Mouse (Mus musculus) liver, adult 2 months (tissue): ENCODE results near the gene Dalrd3. TPM values are rescaled to one million over a fixed set of nuclear protein-coding genes. Genes with fewer than 3 reads are reported as not detected.

ENCODE experiments used
- DNase-seq: peaks from one replicate; pipeline ENCODE4 v3.0.0-alpha.2; 2011; ENCODE audit warnings: low read depth, low spot score; ENCODE audit errors: extremely low read depth
- H3K27ac ChIP-seq: fragments of 200-500 bp; replicated peaks from 2 replicates; pipeline ENCODE4 v1.5.1; 2012; ENCODE audit warnings: low read depth, mild to moderate bottlenecking, control low read depth, inconsistent platforms, low read length; ENCODE audit not compliant: insufficient read depth
- H3K27me3 ChIP-seq: fragments of 200-500 bp; 2 replicates; pipeline ENCODE4 v1.6.1; 2012; ENCODE audit warnings: mild to moderate bottlenecking, moderate library complexity, low read length, inconsistent platforms; ENCODE audit not compliant: control insufficient read depth, insufficient read depth
- H3K36me3 ChIP-seq: fragments of 200-500 bp; 2 replicates; pipeline ENCODE4 v1.6.1; 2012; ENCODE audit warnings: low read length, inconsistent platforms; ENCODE audit not compliant: control insufficient read depth, insufficient read depth
- H3K4me1 ChIP-seq: fragments of 200-500 bp; 2 replicates; pipeline ENCODE4 v1.6.1; 2011; ENCODE audit warnings: low read length; ENCODE audit not compliant: control insufficient read depth, insufficient read depth
- H3K4me3 ChIP-seq: fragments of 200-500 bp; 2 replicates; pipeline ENCODE4 v1.5.1; 2011; ENCODE audit warnings: low read depth, mild to moderate bottlenecking, control low read depth, low read length, moderate library complexity; ENCODE audit not compliant: insufficient read depth
- H3K79me2 ChIP-seq: fragments of 200-500 bp; 2 replicates; pipeline ENCODE4 v1.6.1; 2012; ENCODE audit warnings: inconsistent platforms, mild to moderate bottlenecking, low read length, moderate library complexity; ENCODE audit not compliant: control insufficient read depth, insufficient read depth
- H3K9ac ChIP-seq: fragments of 200-500 bp; 2 replicates; pipeline ENCODE4 v1.6.1; 2012; ENCODE audit warnings: low read depth, mild to moderate bottlenecking, control low read depth, inconsistent platforms, low read length
- CTCF ChIP-seq: fragments of 200-500 bp; IDR thresholded peaks from 2 replicates; pipeline ENCODE4 v1.5.1; 2011; ENCODE audit warnings: low read depth, low read length, control low read depth
- POLR2A ChIP-seq: fragments of 200-500 bp; IDR thresholded peaks from 2 replicates; pipeline ENCODE4 v1.6.1; 2011; ENCODE audit warnings: low read length, control low read depth; ENCODE audit not compliant: insufficient read depth; ENCODE audit errors: extremely low read depth
- WGBS: fragments of 180-500 bp; shearing (Covaris S2); methylation state at CpG from one replicate; pipeline ENCODE4 v1.1.7; 2018; 5-methylcytosine and 5-hydroxymethylcytosine counted together
- polyA plus RNA-seq: library from polyadenylated mRNA; depleted of rRNA; stranded (reverse); fragments of >200 nt; gene quantifications from 2 replicates; pipeline ENCODE4 v1.2.3, GENCODE M21; 2012
- total RNA-seq: library from RNA; depleted of rRNA; stranded (reverse); fragments of >200 nt; gene quantifications from 2 replicates; pipeline ENCODE4 v1.2.3, GENCODE M21; 2014

The Dalrd3 gene
- total and polyA plus RNA-seq, 2 experiments: 32.8 to 130 TPM

DNA sequence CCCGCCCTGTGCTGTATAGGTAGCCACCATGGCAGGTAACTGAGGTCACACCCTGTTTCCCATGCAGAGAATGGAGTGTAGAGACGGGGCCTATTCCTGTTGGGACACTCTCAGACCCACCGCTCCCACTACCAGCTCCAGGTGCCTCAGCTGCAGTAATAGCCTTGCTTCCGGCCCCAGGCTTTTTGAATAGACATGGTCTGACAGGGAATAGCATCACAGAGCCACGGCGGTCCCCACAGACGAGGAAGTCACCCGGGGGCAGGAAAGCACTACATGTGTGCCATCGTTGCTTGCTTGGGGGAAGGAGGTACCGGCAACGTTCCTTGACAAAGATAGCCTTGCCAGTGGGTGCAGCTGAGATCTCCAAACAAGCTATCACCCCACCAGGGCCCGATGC is 5.2 kb downstream of the Dalrd3 start:
- Histone ChIP-seq H3K79me2 (no peaks in the 10 kb centered on the region), H3K4me1 (peaks cover 4% of the 10 kb centered on the region; the same call in 1 of the 2 replicates), H3K36me3 (peaks cover 2% of the 10 kb centered on the region; the same call in 1 of the 2 replicates), H3K9ac (no peak overlapping the region), H3K4me3 (no peak overlapping the region), H3K27ac (no peak overlapping the region), H3K27me3 (no peaks in the 10 kb centered on the region)
- 93% methylated on average over 12 of the region's 12 CpGs for WGBS
- TF ChIP-seq CTCF: no peak
- DNase-seq: no peak

DNA sequence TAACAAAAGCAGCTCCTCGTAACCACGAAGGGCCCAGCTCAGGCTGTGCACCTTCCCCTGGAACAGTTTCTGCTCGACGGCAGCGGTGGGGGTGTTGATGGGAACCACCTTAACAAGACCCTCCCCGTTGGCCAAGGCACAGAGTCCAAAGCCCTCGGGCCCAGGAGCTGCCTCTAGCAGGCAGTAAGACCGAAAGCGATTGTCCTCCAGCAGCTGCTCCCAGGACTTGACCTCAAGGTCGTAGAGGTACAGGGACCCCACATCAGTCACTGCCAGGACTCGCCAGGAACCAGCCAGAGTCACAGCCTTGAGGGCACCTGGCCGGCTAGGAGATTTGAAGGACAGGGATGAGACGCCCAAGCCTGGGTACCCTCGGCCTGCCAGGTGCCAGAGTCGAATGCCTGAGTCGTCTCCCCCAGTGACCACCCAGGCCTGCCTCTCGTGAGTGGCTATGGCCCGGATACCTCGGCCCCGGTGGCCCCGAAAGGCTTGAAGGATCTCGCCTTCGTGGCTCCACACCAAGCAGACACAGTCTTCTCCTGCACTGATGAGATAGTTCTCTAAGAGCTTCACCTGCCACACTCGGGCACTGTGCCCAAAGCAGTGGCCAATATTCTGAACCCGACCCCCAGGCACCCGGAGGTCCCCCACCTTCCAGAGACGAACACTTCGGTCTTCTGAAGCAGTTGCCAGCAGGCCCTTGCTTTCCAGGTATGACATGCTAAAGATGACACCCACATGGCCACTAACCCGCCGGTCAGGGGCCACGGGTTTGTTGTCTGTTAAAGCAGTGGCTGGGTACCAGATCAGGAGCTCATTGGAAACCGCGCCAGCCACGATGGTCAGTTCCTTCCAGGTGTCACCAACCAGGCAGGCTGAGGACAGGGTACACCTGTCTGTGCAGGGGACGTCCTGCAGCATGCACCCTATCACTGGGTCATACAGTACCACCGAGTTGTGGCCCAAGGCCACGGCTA is 5.9 kb downstream of the Dalrd3 start:
- peaks cover 2% of the 10 kb centered on the region; the same call in 1 of the 2 replicates for H3K36me3 ChIP-seq
- H3K4me3 ChIP-seq: no peak overlapping the region
- peaks cover 4% of the 10 kb centered on the region; the same call in 1 of the 2 replicates for H3K4me1 ChIP-seq
- WGBS: 93% methylated on average over 37 of the region's 37 CpGs
- no peak overlapping the region for H3K27ac ChIP-seq
- TF ChIP-seq CTCF (no peak), POLR2A (no peak)
- no peak overlapping the region for H3K9ac ChIP-seq
- H3K27me3 ChIP-seq: no peaks in the 10 kb centered on the region
- no peaks in the 10 kb centered on the region for H3K79me2 ChIP-seq
- no peak for DNase-seq

- Histone ChIP-seq H3K9ac (no peak overlapping the region), H3K27me3 (no peaks in the 10 kb centered on the region), H3K79me2 (no peaks in the 10 kb centered on the region), H3K4me1 (peaks cover 4% of the 10 kb centered on the region; the same call in 1 of the 2 replicates), H3K36me3 (peaks cover 2% of the 10 kb centered on the region; the same call in 1 of the 2 replicates), H3K4me3 (no peak overlapping the region), H3K27ac (no peak overlapping the region)
- WGBS: 81% methylated on average over 6 of the region's 6 CpGs
- no peak for DNase-seq
- TF ChIP-seq CTCF (no peak), POLR2A (no peak)
Measured at GRCm38 (mm10) chr9:108577025-108577424, 7.3 kb downstream of the Dalrd3 start.

DNA sequence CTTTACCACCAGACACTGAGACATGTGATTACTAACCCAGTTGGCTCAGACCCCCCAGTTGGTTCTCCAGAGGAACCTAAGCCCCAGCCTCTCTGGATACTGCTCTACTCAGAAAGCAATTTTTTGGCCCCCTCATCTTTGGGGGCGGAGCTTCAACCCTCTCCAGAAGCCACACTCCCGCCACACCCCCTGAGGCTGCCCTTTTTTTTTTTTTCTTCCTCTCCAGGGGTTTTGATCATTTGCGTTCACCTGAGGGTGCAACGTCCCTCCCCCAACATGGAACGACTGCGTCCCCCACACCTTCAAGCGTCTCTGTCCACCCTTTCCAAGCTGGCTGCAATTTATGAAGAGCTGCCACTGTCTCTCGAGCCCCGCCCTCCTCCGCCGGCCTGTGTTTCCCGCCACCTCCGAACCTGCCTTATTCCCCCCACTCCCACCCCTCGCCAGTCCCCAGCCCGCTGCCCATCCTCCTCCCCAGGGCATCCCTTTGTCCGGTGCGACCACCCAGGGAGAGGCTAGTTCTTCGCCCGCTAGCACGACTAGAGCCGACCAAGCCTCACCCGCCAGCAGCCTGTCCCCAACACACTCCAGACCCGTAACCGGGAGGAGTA is 8.4 kb downstream of the Dalrd3 start:
- Histone ChIP-seq H3K27ac (0 out of 2 replicates have a peak overlapping the region, but pooled peaks have one; percentile 17), H3K9ac (peak overlapping the region; percentile 84), H3K79me2 (no peaks in the 10 kb centered on the region), H3K4me3 (peak overlapping the region; percentile 86), H3K4me1 (peaks cover 4% of the 10 kb centered on the region; the same call in 1 of the 2 replicates), H3K36me3 (no peaks in the 10 kb centered on the region), H3K27me3 (no peaks in the 10 kb centered on the region)
- DNase-seq: no peak
- TF ChIP-seq POLR2A: no peak
- TF ChIP-seq CTCF: no peak
- WGBS: under 1% methylated on average over 24 of the region's 24 CpGs

DNA sequence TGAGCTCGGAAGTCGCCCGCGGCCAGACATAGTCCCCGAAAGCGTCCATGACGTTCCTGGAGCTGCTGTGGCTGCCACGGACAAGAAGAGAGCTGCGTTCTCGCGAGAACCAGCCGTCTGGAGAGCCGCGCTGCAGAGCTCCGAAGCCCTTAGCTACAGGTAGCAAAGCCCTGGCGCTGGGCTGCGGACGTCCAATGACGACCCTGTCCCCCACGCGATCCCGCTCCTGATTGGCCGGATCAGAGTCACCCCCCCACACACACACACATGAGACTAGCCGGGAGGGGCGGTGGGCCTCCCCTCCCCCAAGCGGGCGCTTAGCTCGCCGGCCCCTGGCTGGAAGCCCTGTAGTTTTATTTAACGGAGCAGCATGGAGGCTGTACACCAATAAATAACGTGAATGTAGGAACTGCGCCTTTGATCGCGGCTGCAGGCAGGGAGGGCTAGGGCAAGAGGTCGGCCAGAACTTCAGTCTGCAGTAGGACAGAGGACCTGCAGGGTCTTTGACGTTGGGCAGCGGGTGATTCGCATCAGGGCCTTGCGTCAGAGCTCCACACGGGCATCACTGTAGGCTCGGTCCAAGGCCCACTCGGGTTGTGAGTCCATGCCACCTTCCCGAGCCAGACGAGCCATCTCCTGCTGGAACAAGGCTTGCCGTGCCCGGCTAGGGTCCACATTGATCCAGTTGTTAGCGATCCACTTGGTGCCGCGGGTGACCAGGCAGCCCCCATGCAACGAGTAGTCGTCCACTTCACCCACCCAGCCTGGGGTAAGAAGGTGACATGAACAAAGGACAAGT is 9.1 kb downstream of the Dalrd3 start, which contains the start of gene Wdr6:
Gene Wdr6, minus strand, starts transcription at position 195 of the 799 bp plus-strand sequence.
- H3K4me3 ChIP-seq: peak within 1 kb of the TSS; percentile 86
- peak within 1 kb of the TSS; percentile 17; the same call in 1 of the 2 replicates for H3K27ac ChIP-seq
- H3K4me1 ChIP-seq: peaks cover 4% of the 10 kb centered on the region; the same call in 1 of the 2 replicates
- 2% methylated on average over 51 of the region's 51 CpGs for WGBS
- TF ChIP-seq CTCF (no peak), POLR2A (peak; percentile 56; the same call in 1 of the 2 replicates)
- no peaks in the 10 kb centered on the region for H3K27me3 ChIP-seq
- H3K79me2 ChIP-seq: no peaks in the 10 kb centered on the region
- no peaks in the 10 kb centered on the region for H3K36me3 ChIP-seq
- peak; percentile 78 for DNase-seq
- peak within 1 kb of the TSS; percentile 84 for H3K9ac ChIP-seq
